Mouse (Mus musculus): ENCODE measurements around the gene Ocel1.
"Not testable (repeated sequence)": the region's sequence is repeated elsewhere in the genome, so short reads cannot be mapped to it uniquely, and the experiment has no call there.

Gene Ocel1

GRCm38 (mm10) chr8:71371236-71371848 is at the start of gene Ocel1:
Gene Ocel1 (plus strand): TSS chr8:71371298.
- in situ Hi-C loops (cut with MboI; ENCODE audit: unreplicated experiment in 2 of 2), result loop anchor here (5.0 to 10.0 kb wide), 3 partner anchors 36 to 477 kb away; partner anchors contain the start of genes Ankle1 (in 2 of the 2), Rpl18a (in 1 of the 2) and Slc5a5 (in 1 of the 2)

GRCm38 (mm10) chr8:71322939-71323338 is 48.2 kb upstream of the Ocel1 start:
- in situ Hi-C loops (cut with MboI; ENCODE audit: unreplicated experiment in 2 of 2), result no loop called here

- in situ Hi-C loops (cut with MboI; ENCODE audit: unreplicated experiment in 2 of 2), result no loop called here
Observed at GRCm38 (mm10) chr8:71324848-71325247, 46.2 kb upstream of the Ocel1 start.

GRCm38 (mm10) chr8:71337834-71338233 is 33.3 kb upstream of the Ocel1 start:
- in situ Hi-C loops (cut with MboI; ENCODE audit: unreplicated experiment in 2 of 2), result not testable (repeated sequence)

- in situ Hi-C loops (cut with MboI; ENCODE audit: unreplicated experiment in 2 of 2), result no loop called here
Observed at GRCm38 (mm10) chr8:71340625-71341024, 30.5 kb upstream of the Ocel1 start.

GRCm38 (mm10) chr8:71346581-71346980 is 24.5 kb upstream of the Ocel1 start:
- in situ Hi-C loops (cut with MboI; ENCODE audit: unreplicated experiment in 2 of 2), result no loop called here

- in situ Hi-C loops (cut with MboI; ENCODE audit: unreplicated experiment in 2 of 2), result no loop called here
Observed at GRCm38 (mm10) chr8:71351117-71351516, 20.0 kb upstream of the Ocel1 start.

- in situ Hi-C loops (cut with MboI; ENCODE audit: unreplicated experiment in 2 of 2), result no loop called here
Observed at GRCm38 (mm10) chr8:71351520-71351919, 19.6 kb upstream of the Ocel1 start.

- in situ Hi-C loops (cut with MboI; ENCODE audit: unreplicated experiment in 2 of 2), result no loop called here
Observed at GRCm38 (mm10) chr8:71358026-71358425, 13.1 kb upstream of the Ocel1 start.

GRCm38 (mm10) chr8:71366771-71367528 is 4.1 kb upstream of the Ocel1 start, which contains the start of gene Use1:
Gene Use1 (plus strand): TSS chr8:71366848.
- in situ Hi-C loops (cut with MboI; ENCODE audit: unreplicated experiment in 2 of 2), result no loop called here

- in situ Hi-C loops (cut with MboI; ENCODE audit: unreplicated experiment in 2 of 2), result no loop called here
Observed at GRCm38 (mm10) chr8:71367529-71368176, 3.4 kb upstream of the Ocel1 start.

- in situ Hi-C loops (cut with MboI; ENCODE audit: unreplicated experiment in 2 of 2), result no loop called here
Observed at GRCm38 (mm10) chr8:71368366-71368765, 2.7 kb upstream of the Ocel1 start.

GRCm38 (mm10) chr8:71369040-71369718 is 1.9 kb upstream of the Ocel1 start:
- in situ Hi-C loops (cut with MboI; ENCODE audit: unreplicated experiment in 2 of 2), result no loop called here

GRCm38 (mm10) chr8:71370711-71371235 is 325 bp upstream of the Ocel1 start:
- in situ Hi-C loops (cut with MboI; ENCODE audit: unreplicated experiment in 2 of 2), result loop anchor here (5.0 to 10.0 kb wide), 3 partner anchors 37 to 476 kb away; partner anchors contain the start of genes Ankle1 (in 2 of the 2), Rpl18a (in 1 of the 2) and Slc5a5 (in 1 of the 2)

GRCm38 (mm10) chr8:71372427-71372826 is 1.3 kb downstream of the Ocel1 start:
- in situ Hi-C loops (cut with MboI; ENCODE audit: unreplicated experiment in 2 of 2), result loop anchor here (5.0 to 10.0 kb wide), 3 partner anchors 35 to 478 kb away; partner anchors contain the start of genes Ankle1 (in 2 of the 2), Rpl18a (in 1 of the 2) and Slc5a5 (in 1 of the 2)

GRCm38 (mm10) chr8:71373000-71373399 is 1.9 kb downstream of the Ocel1 start:
- in situ Hi-C loops (cut with MboI; ENCODE audit: unreplicated experiment in 2 of 2), result loop anchor here (5.0 to 10.0 kb wide), 3 partner anchors 34 to 478 kb away; partner anchors contain the start of genes Ankle1 (in 2 of the 2), Rpl18a (in 1 of the 2) and Slc5a5 (in 1 of the 2)

GRCm38 (mm10) chr8:71374616-71375206 is 3.6 kb downstream of the Ocel1 start:
- in situ Hi-C loops (cut with MboI; ENCODE audit: unreplicated experiment in 2 of 2), result loop anchor here (5.0 to 25.0 kb wide), 4 partner anchors 33 to 662 kb away; partner anchors contain the start of genes Ankle1 (in 2 of the 2), Gm3336 (in 1 of the 2), Iqcn (in 1 of the 2) and Pde4c (in 1 of the 2)

- in situ Hi-C loops (cut with MboI; ENCODE audit: unreplicated experiment in 2 of 2), result loop anchor here (10.0 to 25.0 kb wide), 2 partner anchors 481 to 664 kb away; partner anchors contain the start of genes Gm3336 (in 1 of the 2), Iqcn (in 1 of the 2), Pde4c (in 1 of the 2) and Rpl18a (in 1 of the 2)
Observed at GRCm38 (mm10) chr8:71375581-71376422, 4.7 kb downstream of the Ocel1 start.
